Mouse (Mus musculus) liver, embryonic 13.5 days (tissue): ENCODE data around the gene Srgap3. TPM values are rescaled to one million over a fixed set of nuclear protein-coding genes. Genes with fewer than 3 reads are reported as not detected.
A peak's percentile ranks its signal among the peaks of the same experiment; 100 is the strongest.

ENCODE experiments used
- ATAC-seq: fragments of 200-750 bp; cut with Nextera tagmentation; 2 replicates; pipeline ENCODE4 v1.8.0; 2017; ENCODE audit warnings: low read depth, mild to moderate bottlenecking, moderate number of reproducible peaks, moderate library complexity
- DNase-seq: peaks from one replicate; pipeline ENCODE4 v3.0.0; 2022
- H3K27ac ChIP-seq: fragments of 300-500 bp; sonication (generic); 2 replicates; pipeline ENCODE4 v1.5.1; 2015; ENCODE audit warnings: moderate library complexity, mild to moderate bottlenecking, inconsistent platforms
- H3K27me3 ChIP-seq: fragments of 300-500 bp; sonication (generic); 2 replicates; pipeline ENCODE4 v1.6.1; 2015; ENCODE audit warnings: mild to moderate bottlenecking, inconsistent platforms
- H3K36me3 ChIP-seq: fragments of 300-500 bp; sonication (generic); 2 replicates; pipeline ENCODE4 v1.6.1; 2015; ENCODE audit warnings: mild to moderate bottlenecking, inconsistent platforms
- H3K4me1 ChIP-seq: fragments of 300-500 bp; sonication (generic); replicated peaks from 2 replicates; pipeline ENCODE4 v1.6.1; 2015; ENCODE audit warnings: inconsistent platforms
- H3K4me2 ChIP-seq: fragments of 300-500 bp; sonication (generic); 2 replicates; pipeline ENCODE4 v1.6.1; 2015; ENCODE audit warnings: inconsistent platforms, mild to moderate bottlenecking, moderate library complexity
- H3K4me3 ChIP-seq: fragments of 300-500 bp; sonication (generic); replicated peaks from 2 replicates; pipeline ENCODE4 v1.5.1; 2015; ENCODE audit warnings: mild to moderate bottlenecking, inconsistent platforms
- H3K9ac ChIP-seq: fragments of 300-500 bp; sonication (generic); 2 replicates; pipeline ENCODE4 v1.6.1; 2015; ENCODE audit warnings: mild to moderate bottlenecking, inconsistent platforms
- H3K9me3 ChIP-seq: fragments of 300-500 bp; sonication (generic); replicated peaks from 2 replicates; pipeline ENCODE4 v1.6.1; 2016; ENCODE audit warnings: inconsistent platforms
- WGBS: fragments of 180-500 bp; shearing (Covaris S2); methylation state at CpG from one replicate; pipeline ENCODE4 v1.1.7; 2015; ENCODE audit not compliant: insufficient replicate concordance; 5-methylcytosine and 5-hydroxymethylcytosine counted together
- polyA plus RNA-seq: library from polyadenylated mRNA; unstranded; fragments of >200 nt; fragmentation: Nextera tagmentation; extraction: Ambion mirVana; gene quantifications from 2 replicates; pipeline ENCODE4 v1.2.1, GENCODE M21; 2015

Srgap3 gene
- polyA plus RNA-seq, 1 experiment from 2014 or later: 0.33 TPM

GRCm38 (mm10) chr6:112928841-112929240, 18.2 kb downstream of the Srgap3 start:
- 58% methylated on average over 6 of the region's 6 CpGs for WGBS
- DNase-seq: no peak

GRCm38 (mm10) chr6:112927341-112927740, 19.7 kb downstream of the Srgap3 start:
- no peak for ATAC-seq
- 77% methylated on average over 5 of the region's 5 CpGs for WGBS
- H3K9me3 ChIP-seq: no peaks in the 10 kb centered on the region

More at GRCm38 (mm10) chr6:112928841-112929240, 18.2 kb downstream of the Srgap3 start:
- H3K4me1 ChIP-seq: peaks cover 11% of the 10 kb centered on the region
- no peak overlapping the region for H3K4me3 ChIP-seq
- no peaks in the 10 kb centered on the region for H3K27me3 ChIP-seq
- H3K4me2 ChIP-seq: no peak overlapping the region
- no peak for ATAC-seq
- no peaks in the 10 kb centered on the region for H3K9me3 ChIP-seq
- H3K36me3 ChIP-seq: no peaks in the 10 kb centered on the region
- no peak overlapping the region for H3K9ac ChIP-seq
- H3K27ac ChIP-seq: no peak overlapping the region

GRCm38 (mm10) chr6:112926011-112926410, 21.1 kb downstream of the Srgap3 start:
- no peak overlapping the region for H3K27ac ChIP-seq
- DNase-seq (no peak), ATAC-seq (no peak)
- H3K36me3 ChIP-seq: no peaks in the 10 kb centered on the region
- H3K4me2 ChIP-seq: no peak overlapping the region
- no peak overlapping the region for H3K9ac ChIP-seq
- 55% methylated on average over 5 of the region's 5 CpGs for WGBS
- no peak overlapping the region for H3K4me3 ChIP-seq
- peaks cover 11% of the 10 kb centered on the region for H3K4me1 ChIP-seq
- no peaks in the 10 kb centered on the region for H3K9me3 ChIP-seq
- no peaks in the 10 kb centered on the region for H3K27me3 ChIP-seq

More at GRCm38 (mm10) chr6:112927341-112927740, 19.7 kb downstream of the Srgap3 start:
- H3K36me3 ChIP-seq: no peaks in the 10 kb centered on the region
- no peak overlapping the region for H3K4me3 ChIP-seq
- H3K4me1 ChIP-seq: peaks cover 11% of the 10 kb centered on the region
- H3K27ac ChIP-seq: no peak overlapping the region
- no peak for DNase-seq
- no peaks in the 10 kb centered on the region for H3K27me3 ChIP-seq
- no peak overlapping the region for H3K4me2 ChIP-seq
- H3K9ac ChIP-seq: no peak overlapping the region

GRCm38 (mm10) chr6:112925234-112925975, 21.7 kb downstream of the Srgap3 start:
- 60% methylated on average over 11 of the region's 11 CpGs for whole genome bisulfite sequencing
- Histone ChIP-seq H3K36me3 (no peaks in the 10 kb centered on the region), H3K4me2 (no peak overlapping the region), H3K9me3 (no peaks in the 10 kb centered on the region), H3K27ac (no peak overlapping the region), H3K4me3 (no peak overlapping the region), H3K4me1 (peaks cover 11% of the 10 kb centered on the region), H3K9ac (no peak overlapping the region), H3K27me3 (no peaks in the 10 kb centered on the region)
- DNase-seq (no peak), ATAC-seq (no peak)

- 71% methylated on average over 13 of the region's 13 CpGs for WGBS
- Histone ChIP-seq H3K4me1 (peaks cover 6% of the 10 kb centered on the region), H3K27ac (no peak overlapping the region), H3K9ac (no peak overlapping the region), H3K27me3 (no peaks in the 10 kb centered on the region), H3K9me3 (no peaks in the 10 kb centered on the region), H3K36me3 (no peaks in the 10 kb centered on the region), H3K4me3 (no peak overlapping the region), H3K4me2 (no peak overlapping the region)
- DNase-seq (no peak), ATAC-seq (no peak)
These were observed 22.4 kb downstream of the Srgap3 start for GRCm38 (mm10) chr6:112924606-112925141.

- Histone ChIP-seq H3K36me3 (no peaks in the 10 kb centered on the region), H3K9ac (no peak overlapping the region), H3K9me3 (no peaks in the 10 kb centered on the region), H3K4me2 (no peak overlapping the region), H3K4me3 (no peak overlapping the region), H3K4me1 (no peaks in the 10 kb centered on the region), H3K27ac (no peak overlapping the region), H3K27me3 (no peaks in the 10 kb centered on the region)
- ATAC-seq (no peak), DNase-seq (no peak)
- WGBS: 77% methylated on average over 8 of the region's 8 CpGs
These were observed 26.4 kb downstream of the Srgap3 start for GRCm38 (mm10) chr6:112920619-112921195.

GRCm38 (mm10) chr6:112917717-112918116, 29.3 kb downstream of the Srgap3 start:
- WGBS: 78% methylated on average over 8 of the region's 8 CpGs
- no peaks in the 10 kb centered on the region for H3K27me3 ChIP-seq

GRCm38 (mm10) chr6:112916243-112916642, 30.8 kb downstream of the Srgap3 start:
- Histone ChIP-seq H3K9me3 (no peaks in the 10 kb centered on the region), H3K4me2 (no peak overlapping the region), H3K9ac (no peak overlapping the region), H3K4me3 (no peak overlapping the region), H3K27me3 (no peaks in the 10 kb centered on the region), H3K4me1 (no peaks in the 10 kb centered on the region), H3K27ac (no peak overlapping the region), H3K36me3 (no peaks in the 10 kb centered on the region)
- DNase-seq (no peak), ATAC-seq (no peak)
- 57% methylated on average over 2 of the region's 2 CpGs for WGBS

More at GRCm38 (mm10) chr6:112917717-112918116, 29.3 kb downstream of the Srgap3 start:
- H3K4me2 ChIP-seq: no peak overlapping the region
- H3K9ac ChIP-seq: no peak overlapping the region
- no peak overlapping the region for H3K4me3 ChIP-seq
- DNase-seq: no peak
- no peak for ATAC-seq
- no peaks in the 10 kb centered on the region for H3K36me3 ChIP-seq
- H3K27ac ChIP-seq: no peak overlapping the region
- H3K4me1 ChIP-seq: no peaks in the 10 kb centered on the region
- no peaks in the 10 kb centered on the region for H3K9me3 ChIP-seq

- no peak for DNase-seq
- WGBS: 64% methylated on average over 5 of the region's 5 CpGs
- H3K9ac ChIP-seq: no peak overlapping the region
- no peak overlapping the region for H3K4me2 ChIP-seq
- H3K27ac ChIP-seq: no peak overlapping the region
- H3K27me3 ChIP-seq: no peaks in the 10 kb centered on the region
- ATAC-seq: no peak
- no peak overlapping the region for H3K4me3 ChIP-seq
- H3K4me1 ChIP-seq: peaks cover 9% of the 10 kb centered on the region
- H3K9me3 ChIP-seq: no peaks in the 10 kb centered on the region
- no peaks in the 10 kb centered on the region for H3K36me3 ChIP-seq
These were observed 34.5 kb downstream of the Srgap3 start for GRCm38 (mm10) chr6:112912552-112912951.

- Histone ChIP-seq H3K9ac (no peak overlapping the region), H3K4me3 (no peak overlapping the region)
- WGBS: 54% methylated on average over 2 of the region's 2 CpGs
These were observed 37.4 kb downstream of the Srgap3 start for GRCm38 (mm10) chr6:112909711-112910110.

GRCm38 (mm10) chr6:112907887-112908584, 39.0 kb downstream of the Srgap3 start:
- no peak for DNase-seq
- ATAC-seq: peak; percentile 48; the same call in 1 of the 2 replicates
- WGBS: 20% methylated on average over 8 of the region's 8 CpGs
- Histone ChIP-seq H3K4me3 (no peak overlapping the region), H3K9me3 (no peaks in the 10 kb centered on the region), H3K36me3 (no peaks in the 10 kb centered on the region), H3K27me3 (no peaks in the 10 kb centered on the region), H3K27ac (no peak overlapping the region), H3K4me2 (no peak overlapping the region), H3K4me1 (peaks cover 22% of the 10 kb centered on the region), H3K9ac (no peak overlapping the region)

More at GRCm38 (mm10) chr6:112909711-112910110, 37.4 kb downstream of the Srgap3 start:
- ATAC-seq: no peak
- no peak for DNase-seq
- Histone ChIP-seq H3K9me3 (no peaks in the 10 kb centered on the region), H3K27ac (no peak overlapping the region), H3K27me3 (no peaks in the 10 kb centered on the region), H3K4me1 (peaks cover 11% of the 10 kb centered on the region), H3K4me2 (no peak overlapping the region), H3K36me3 (no peaks in the 10 kb centered on the region)
